Comparison of ENCODE assay signal across 27 mouse cellular contexts in genomic region chr17:65820197-65820596, GRCm38 (mm10).
"Had no signal": no experiment of that assay in that cellular context is flagged by ENCODE, and none has a peak within 500 bp of the region (broad histone marks: within the 10 kb centered on the region; RNA-seq: fewer than 3 reads in every experiment).

No protein-coding gene starts in this region.

- H3K27ac ChIP-seq: heart, adult 2 months; heart, embryonic 15.5 days; hindbrain, embryonic 13.5 days; hindbrain, embryonic 15.5 days; hindbrain, postnatal 0 days; kidney, embryonic 15.5 days; kidney, postnatal 0 days; limb, embryonic 13.5 days; limb, embryonic 15.5 days; liver, embryonic 12.5 days; liver, embryonic 14.5 days had no signal

- DNase-seq: gastrocnemius, postnatal 14 days; gastrocnemius, postnatal 36 days; heart, adult 11 months; heart, adult 2 months; heart, postnatal 14 days; heart, postnatal 36 days; kidney, adult 11 months; kidney, adult 2 months; kidney, adult 9 months; kidney, postnatal 14 days; kidney, postnatal 36 days; layer of hippocampus, adult 9-11 months; layer of hippocampus, postnatal 36 days; left cerebral cortex, postnatal 4 days had no signal

- H3K27me3 ChIP-seq: heart, embryonic 13.5 days; heart, embryonic 15.5 days; hindbrain, embryonic 13.5 days; hindbrain, embryonic 15.5 days; kidney, embryonic 15.5 days; limb, embryonic 13.5 days; limb, embryonic 15.5 days; liver, embryonic 12.5 days had no signal

- H3K9ac ChIP-seq: heart, embryonic 13.5 days; heart, embryonic 15.5 days; hindbrain, embryonic 13.5 days; hindbrain, embryonic 15.5 days; kidney, embryonic 15.5 days; limb, embryonic 13.5 days; limb, embryonic 15.5 days; liver, embryonic 12.5 days; liver, embryonic 14.5 days had no signal

- ATAC-seq: hindbrain, postnatal 0 days; intestine, embryonic 16.5 days; liver, embryonic 12.5 days had no signal

- H3K9me3 ChIP-seq: heart, embryonic 13.5 days; heart, embryonic 15.5 days; hindbrain, embryonic 13.5 days; hindbrain, embryonic 15.5 days; kidney, embryonic 15.5 days; limb, embryonic 13.5 days; limb, embryonic 15.5 days; liver, embryonic 12.5 days had no signal

- H3K4me2 ChIP-seq: heart, embryonic 11.5 days; heart, embryonic 13.5 days; heart, embryonic 15.5 days; hindbrain, embryonic 13.5 days; hindbrain, embryonic 15.5 days; kidney, embryonic 15.5 days; limb, embryonic 13.5 days; limb, embryonic 15.5 days; liver, embryonic 12.5 days had no signal

- H3K4me3 ChIP-seq: heart, adult 2 months; heart, embryonic 13.5 days; heart, embryonic 15.5 days; hindbrain, embryonic 13.5 days; hindbrain, embryonic 15.5 days; kidney, embryonic 15.5 days; limb, embryonic 13.5 days; limb, embryonic 15.5 days; liver, embryonic 12.5 days had no signal

- H3K4me1 ChIP-seq: hindbrain, embryonic 13.5 days; hindbrain, embryonic 15.5 days; kidney, embryonic 15.5 days; limb, embryonic 13.5 days; limb, embryonic 15.5 days; liver, embryonic 12.5 days had no signal
